Mouse (Mus musculus) thymus, postnatal 10 days (tissue): Measurements from ENCODE around the gene Man2a1.
A peak's percentile ranks its signal among the peaks of the same experiment; 100 is the strongest.
"Not testable (repeated sequence)": the region's sequence is repeated elsewhere in the genome, so short reads cannot be mapped to it uniquely, and the experiment has no call there.

Source experiments
- DNase-seq, 2 experiments: peaks; one replicate each; pipeline ENCODE4 v3.0.0; 2021; ENCODE audit warnings: low spot score in 2 of 2

The Man2a1 gene

DNA sequence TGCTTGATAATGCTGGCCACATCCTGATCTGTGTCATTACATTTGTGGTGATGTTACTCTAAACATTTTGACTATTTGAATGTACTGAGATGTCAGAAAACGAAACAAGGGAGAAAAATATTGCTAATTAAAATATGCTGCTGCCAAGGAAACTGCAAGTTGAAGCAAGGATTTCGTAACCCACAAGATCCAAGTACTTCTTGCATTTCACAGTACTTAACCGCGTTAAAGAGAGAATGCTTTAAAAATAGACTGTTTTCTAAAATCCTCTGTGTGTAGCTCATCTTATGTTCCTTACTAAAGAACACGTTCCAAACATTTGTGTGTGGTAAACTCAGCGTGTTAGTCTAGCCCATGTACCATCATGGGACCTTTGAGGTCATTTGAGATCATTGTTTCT is 153.0 kb downstream of the Man2a1 start:
- DNase-seq: no peak

DNA sequence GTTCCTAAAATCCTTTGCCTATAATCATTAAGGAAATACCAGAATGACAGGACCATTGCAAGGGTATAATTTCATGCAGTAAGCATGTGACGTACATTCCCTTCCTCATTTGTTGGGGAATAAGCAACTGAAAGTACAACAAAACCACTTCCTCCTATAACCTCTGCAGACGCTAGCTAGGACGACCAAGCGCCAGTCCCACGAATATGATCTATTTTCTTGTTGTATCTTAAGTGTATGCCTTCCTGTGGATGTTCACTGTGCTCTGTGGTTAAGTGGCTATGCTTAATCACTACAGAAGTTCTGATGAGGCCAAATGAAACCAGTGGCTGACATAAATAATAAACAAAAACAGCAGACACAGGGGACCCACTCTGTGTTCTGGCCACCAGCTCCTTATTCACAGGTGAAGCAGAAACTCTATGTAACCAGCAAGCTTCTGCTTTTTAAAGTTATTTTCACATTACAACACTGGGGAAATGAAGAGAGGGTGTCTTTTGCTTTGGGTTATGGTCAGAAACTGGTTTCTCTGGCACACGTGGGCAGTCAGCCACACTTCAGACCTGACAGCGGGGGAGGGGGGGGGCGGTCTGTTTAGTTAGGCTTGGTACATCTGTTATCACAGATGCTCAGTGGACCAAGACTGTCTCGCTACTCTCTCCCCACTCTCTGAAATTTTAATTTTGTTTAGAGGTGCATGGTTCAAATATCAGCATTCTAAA is 153.8 kb downstream of the Man2a1 start:
- peak in 1 of 2 experiments; percentile 19 for DNase-seq

DNA sequence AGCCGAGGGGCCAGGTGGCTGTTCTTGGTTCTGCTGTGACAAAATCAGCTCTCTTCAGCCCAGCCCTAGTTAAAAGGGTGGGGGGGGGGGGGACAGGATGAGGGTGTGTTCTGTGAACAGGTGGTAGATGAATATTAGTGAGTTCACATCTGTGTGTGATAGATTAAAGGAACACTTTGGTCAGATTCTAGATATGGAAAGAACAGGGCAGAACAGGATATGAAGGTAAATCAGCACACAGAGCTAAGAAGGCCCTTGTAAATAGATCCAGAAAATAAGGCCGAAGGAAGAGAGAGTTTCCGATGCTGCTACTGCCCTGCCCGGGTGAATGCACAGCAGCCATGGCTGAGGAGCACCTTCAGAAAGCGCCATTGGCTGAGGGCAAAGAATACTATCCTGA is 154.7 kb downstream of the Man2a1 start:
- no peak for DNase-seq

DNA sequence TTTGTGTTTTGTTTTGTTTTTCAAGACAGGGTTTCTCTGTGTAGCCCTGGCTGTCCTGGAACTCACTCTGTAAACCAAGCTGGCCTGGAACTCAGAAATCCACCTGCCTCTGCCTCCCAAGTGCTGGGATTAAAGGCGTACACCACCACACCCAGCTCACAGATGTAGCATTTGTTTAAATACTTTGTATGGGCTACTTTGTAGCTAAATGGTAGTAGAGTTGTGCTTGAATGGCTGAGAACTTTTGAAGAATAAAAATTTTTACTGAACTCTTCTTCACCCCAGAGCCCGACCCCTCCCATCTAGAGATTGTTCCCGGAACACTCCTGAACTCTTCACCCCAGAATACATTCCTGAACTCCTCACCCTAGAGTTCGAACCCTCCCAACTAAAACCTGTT is 162.1 kb downstream of the Man2a1 start:
- not testable (repeated sequence) for DNase-seq

DNA sequence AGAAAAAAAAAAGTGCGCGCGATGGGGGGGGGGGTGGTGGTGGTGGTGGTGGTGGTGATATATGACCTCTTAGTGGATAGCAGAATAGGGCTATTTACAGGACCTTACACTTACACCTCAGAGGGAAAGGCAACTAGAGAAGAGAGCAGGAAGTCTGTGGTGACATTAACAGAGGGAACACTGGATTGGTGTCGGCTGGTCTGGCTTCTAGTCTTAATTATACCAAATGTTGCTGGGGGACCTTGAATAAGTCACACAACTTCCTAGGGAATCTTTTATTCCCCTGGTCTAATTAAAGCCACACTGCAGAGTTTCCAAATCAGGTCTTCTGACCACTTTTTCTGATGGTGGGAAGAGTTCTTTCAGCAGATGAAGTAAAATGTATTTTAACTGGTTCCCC is 163.0 kb downstream of the Man2a1 start:
- no peak for DNase-seq

DNA sequence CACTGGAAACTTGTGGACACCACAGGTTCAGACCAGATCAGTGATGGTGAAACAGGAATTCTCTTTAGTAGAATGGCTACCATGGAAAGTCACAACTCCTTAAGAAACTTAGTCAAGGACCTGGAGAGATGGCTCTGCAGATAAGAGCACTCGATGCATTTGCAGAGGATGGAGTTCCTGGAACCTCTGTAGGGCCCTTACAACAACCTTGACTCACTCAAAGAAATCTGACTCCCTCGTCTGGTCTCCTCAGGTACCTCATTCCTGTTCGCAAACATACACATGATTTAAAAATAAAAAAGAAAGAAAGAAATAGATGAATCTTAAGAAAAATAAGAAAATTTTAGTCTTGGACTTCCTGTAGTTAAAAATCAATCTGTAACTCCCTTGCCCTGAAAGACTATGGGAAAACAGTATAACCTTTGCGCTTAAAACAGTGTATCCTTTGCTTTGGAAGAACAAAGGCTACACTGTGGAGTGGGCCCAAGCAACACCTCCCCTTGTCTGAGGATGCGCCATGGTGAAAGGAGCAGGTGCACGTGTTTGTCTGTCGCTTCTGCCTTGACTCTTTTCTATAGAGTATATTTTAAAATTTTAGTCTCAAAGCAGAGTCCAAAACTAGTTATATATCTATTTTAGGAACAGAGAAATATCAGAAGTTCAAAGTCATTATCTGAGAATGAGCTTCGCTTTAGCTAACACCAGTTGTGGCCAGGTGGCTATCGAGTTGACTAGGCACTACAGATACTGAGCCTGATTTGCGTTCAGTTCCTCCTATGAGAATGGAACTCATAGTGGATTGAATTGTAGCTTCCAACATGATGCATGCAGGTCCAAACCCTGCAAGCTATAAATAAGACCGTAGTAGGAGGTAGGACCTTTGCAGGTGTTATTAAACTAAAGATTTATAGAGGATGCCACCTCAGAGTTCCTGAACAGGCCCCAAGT is 163.9 kb downstream of the Man2a1 start:
- DNase-seq: no peak

DNA sequence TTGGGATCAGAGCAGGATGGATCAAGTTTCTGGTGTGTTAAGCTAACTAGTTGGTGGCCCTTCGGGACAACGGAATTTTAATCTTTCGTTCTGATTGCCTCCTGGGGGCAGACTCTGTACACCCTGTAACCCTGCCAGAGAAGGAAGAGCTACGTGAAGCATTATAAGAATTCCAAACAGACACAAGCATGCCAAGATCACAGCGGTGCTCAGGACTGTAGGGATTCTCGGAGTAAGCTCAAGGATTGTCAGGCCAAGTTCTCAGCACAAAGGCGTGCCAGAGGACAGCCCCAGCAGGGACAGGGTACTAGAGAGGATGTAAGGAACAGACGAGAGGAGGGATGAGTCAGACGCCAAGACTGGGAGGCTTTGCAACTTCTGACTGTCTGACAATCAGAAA is 164.8 kb downstream of the Man2a1 start:
- DNase-seq: no peak

DNA sequence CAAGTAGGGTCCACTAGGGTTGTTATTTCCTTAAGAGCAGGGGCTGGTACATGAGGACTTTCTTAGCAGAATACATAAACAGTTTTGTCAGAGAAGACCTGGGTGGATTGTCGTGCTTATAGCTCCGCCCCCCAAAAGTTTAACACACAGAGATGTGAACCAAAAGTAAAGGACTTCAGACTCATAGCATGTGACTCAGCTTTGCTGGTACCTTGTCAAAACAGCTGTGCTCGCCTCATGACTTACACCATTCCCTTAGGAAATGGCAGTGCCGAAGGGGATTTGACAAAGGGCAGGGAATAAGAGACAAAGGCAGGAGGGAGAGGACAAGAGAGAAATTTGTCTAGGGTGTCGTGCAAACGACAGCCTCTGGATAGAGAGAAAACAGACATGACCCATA is 166.0 kb downstream of the Man2a1 start:
- no peak for DNase-seq

DNA sequence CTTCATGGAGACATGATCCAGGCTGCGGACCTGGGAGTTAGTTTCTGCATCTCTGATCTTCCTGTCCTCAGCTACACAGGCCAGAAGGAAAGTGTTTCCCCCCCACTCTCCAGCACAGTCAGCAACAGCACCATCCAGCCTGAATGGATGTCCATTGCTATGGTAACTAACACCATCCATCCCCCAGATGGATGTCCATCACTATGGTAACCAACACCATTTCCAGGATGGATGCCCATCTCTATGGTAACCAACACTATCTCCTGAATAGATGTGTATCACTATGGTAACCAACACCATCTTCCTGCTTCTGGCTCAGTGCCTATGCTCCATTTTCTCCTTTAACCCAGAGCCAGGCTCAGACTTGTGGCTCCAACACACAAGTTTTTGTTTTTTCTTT is 169.7 kb downstream of the Man2a1 start:
- no peak for DNase-seq

DNA sequence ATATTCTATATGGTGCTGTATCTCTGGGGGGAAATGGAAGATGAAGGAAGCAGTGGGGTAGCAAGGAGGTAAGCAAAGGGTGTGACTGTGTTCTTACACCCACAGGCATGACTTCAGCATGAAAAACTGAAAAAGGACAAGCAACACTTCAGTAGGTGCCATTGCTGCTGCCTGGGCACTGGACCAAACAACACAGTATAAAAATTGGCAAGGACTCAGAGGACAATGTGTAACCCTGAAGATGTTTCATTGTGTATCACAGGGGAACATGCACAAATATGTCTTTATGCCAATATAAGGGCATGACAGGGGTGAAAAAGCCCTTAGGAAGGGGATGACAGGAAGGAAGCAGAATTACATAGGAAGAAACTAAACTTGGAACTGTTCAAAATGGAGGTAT is 172.1 kb downstream of the Man2a1 start:
- DNase-seq: no peak

DNA sequence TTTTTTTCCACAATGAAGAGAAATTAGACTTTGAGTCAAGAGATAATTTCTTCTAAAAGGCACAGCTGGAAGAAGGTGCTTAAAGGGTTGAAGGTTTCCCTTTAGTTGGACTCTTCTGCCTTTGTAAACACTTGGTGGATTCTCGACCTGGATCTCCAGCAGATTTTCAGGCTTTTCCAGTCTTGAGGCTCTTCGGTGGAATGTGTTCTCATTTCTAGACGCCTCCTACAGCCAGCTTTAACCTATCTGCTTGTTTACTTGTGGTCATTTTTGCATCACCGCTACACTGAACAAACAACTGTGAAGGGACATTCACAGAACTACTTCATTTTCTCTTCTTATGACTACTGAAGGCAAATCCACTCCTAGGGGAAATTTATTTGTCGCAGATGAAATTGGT is 173.7 kb downstream of the Man2a1 start:
- DNase-seq: no peak

DNA sequence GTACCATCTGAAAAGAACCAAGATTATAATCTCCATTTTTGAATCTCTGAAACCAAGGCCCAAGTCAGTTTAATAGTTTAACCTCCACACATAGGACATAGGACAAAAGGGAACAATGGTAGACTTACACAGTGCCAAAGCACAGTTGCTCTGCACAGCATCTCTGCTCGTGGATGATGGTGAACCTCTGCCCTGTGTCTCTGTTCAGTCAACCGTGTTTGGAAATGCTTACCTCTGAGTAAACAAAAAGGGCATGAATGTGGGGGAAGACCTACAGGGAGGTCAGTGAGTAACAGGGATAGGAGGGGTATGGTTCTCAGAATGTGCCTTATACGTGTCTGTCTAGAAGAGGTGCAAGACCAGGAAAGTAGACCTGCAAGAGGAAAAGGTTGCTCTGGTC is 177.8 kb downstream of the Man2a1 start:
- no peak for DNase-seq

DNA sequence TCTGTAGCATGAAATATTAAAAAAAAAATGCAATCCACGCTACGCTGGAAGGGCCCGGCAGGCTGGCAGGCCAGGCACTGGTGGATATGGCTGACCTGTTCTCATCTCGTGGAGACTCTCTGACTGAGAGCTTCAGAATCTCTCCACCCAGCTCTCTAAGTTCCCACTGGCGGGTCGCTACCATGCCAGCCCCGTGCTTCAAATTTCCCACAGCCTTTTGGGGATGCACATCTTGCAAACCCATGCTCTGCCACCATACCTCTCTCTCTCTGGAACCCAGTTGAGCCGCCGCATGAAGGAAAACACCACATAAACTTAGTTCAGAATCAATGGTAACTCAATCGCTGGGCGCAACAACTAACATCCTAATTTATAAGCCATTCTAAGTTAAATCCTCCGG is 178.2 kb downstream of the Man2a1 start:
- DNase-seq: no peak

DNA sequence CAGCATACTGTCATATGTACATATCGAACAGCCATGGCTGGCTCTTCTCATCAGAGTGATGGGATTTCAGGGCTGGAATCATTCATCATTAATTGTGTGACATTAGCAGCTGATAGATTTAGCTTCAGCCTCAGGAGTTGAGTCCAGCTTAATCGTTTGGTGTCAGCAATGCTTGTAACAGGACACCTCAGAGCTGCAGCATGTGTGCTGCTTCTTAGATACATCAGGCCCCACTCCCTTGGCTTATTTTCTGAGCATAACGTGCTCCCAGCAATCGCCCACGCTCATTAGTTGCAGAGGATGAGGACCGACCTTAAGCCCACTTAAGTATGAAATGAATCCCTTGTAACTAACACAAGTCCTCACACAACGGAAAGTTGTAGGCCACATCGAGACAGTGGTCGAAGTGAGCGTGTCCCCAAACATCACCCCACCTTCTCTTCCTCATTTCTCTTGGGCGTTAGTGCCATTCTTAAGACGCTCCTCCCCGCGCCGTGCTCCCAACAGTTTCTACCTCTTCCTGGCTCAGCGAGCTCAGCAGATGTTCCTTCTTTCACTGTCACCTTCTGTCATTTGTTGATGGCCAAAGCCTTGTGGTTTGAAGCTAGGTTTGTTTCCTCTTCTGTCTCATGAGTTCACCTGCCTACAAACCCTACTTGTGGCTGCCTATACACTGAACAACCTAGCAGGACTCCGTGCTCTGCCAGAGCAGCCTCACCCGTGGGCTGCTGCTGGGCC is 180.4 kb downstream of the Man2a1 start:
- DNase-seq: no peak

DNA sequence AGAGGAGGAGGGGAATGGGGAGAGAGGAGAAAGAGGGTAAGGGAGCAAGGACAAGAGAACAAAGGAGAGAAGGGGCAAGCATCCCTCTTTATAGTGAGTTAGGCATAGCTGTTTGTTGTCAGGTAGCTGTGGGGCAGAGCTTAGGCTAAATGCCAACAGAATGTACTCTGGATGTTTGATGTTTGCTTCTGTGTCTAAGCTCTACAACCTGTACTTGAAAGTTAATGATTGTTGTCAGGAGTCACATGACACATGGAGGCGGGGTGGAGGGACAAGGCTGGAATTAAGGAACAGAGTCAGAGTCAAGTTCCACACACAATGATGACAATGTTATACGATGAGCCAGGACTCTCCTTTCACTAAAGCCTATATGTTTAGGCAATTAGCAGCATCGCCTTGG is 181.8 kb downstream of the Man2a1 start:
- no peak for DNase-seq

DNA sequence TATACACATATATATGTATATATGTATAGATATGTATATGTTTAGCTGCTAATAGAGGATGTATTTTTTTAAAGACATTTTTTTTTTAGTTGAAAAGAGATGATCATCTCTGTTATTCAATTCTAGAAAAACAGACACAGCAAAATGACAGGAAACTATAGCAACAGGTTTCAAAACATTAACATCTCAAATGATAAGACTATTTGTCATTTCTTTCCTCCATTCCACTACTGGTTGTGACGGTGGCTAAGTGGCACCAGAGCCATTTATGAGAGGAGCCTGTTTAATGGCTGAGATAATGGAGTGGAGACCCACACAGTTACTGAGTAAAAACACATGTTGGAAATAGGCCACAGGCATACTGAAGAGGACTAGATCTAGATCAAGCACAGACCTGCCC is 185.4 kb downstream of the Man2a1 start:
- no peak for DNase-seq

DNA sequence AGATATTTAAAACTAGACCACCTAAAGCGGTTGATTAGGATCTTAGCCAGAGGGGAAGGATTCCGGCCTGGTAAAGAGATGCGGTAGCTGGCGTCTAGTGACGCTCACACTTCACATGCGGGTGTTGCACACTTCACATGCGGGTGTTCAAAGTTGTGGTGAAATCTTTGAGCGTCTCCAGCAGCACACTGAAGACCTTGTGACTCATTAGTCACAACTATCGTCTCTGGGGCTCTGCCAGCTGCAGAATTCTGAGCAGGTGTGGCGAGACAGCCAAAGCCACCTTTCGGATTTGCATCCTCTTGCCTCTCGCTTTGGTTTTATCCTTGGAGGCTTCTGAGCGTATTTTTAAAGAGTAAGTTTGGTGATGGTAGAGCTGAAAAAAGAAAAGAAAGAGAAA is 187.8 kb downstream of the Man2a1 start:
- no peak for DNase-seq

DNA sequence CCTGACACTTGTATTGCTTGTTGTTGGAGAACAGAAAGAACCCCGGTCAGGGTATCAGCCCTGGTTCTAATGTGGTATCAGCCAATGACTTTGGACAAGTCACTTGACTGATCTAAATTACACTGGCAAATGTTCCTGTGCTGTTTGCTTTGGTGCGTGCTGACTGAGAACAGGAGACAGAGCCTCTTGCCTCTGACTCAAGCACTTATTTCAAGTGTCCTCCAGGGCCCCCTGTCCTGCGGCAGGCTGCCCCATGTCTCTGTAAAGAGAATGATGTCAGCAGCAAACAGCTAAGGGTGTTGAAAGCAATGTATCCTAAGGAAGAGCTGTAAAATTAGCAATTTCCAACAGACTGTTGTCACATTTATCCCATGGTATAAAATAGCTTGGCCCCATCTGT is 188.6 kb downstream of the Man2a1 start:
- DNase-seq: no peak

DNA sequence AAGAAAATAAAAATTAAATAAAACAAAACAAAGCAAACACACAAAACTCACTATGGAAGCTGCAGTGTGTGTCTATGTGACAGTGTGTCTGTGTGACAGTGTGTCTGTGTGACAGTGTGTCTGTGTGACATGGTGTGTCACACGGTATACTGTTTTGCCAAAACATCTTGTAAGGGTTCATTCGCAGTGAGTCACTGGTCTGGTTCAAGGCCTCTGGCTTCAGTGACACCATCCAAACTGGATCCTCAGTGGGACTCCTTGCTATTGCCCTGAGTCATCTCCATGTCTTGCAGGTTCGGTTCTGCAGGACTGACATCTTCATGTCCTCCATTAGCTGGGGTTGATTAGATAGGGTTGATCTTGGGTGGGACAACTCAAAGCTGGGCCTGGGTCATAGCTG is 191.5 kb downstream of the Man2a1 start:
- no peak for DNase-seq

DNA sequence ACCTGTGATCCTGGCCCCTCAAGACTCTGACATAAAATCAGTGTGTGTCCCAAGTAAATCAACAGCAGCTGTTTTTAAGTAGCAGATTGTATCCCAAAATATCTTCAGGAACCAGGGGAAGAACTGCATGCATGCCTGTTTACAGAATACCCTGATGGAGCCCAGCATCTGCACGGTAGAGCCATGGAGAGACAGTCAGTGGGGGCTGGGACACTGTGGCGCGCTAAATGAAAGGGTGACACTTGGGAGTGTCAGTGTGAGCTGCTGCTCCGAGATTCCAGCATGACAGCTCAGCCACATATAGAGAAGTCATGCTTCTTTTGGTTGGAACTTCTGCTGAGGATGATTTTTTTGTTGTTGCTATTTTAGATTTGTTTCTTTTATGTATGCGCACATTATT is 192.1 kb downstream of the Man2a1 start:
- no peak for DNase-seq

DNA sequence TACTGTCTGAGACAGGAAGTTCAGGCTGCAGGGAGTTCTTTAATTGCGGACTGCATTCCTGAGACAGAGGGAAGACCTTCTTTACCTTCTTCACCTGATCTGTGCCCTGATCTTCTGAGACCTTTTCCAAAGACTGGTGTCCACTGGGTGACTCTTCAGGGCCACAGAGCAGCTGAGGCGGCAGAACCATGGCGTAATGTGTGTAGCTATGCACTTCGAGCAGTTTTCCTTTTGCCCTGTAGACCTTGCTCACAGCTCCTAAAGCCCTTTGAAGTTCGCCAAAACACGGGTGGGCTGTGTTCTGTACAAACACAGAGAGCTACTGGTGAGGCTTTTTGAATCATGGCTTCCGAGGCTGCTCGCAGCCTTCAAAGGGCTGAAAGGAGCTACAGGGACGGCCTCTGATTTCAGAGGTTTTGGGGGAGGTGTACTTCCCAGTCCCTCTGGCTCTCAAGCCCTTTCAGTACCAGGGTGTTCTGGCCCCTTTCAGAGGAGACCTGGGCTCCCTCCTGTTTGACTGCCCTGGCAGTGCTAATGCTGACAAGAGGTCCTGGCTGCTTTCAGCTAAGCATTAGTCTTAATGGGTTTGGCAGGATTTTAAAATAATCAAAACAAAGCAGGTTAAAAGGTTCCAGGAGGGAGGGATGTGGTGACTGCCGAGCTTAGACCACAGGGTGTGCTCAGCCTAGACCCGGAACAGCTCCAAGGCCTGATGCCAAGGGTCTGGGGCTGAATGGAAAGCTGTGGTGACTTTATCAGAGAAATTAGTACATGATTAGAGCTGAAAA is 201.8 kb downstream of the Man2a1 start:
- DNase-seq: no peak

DNA sequence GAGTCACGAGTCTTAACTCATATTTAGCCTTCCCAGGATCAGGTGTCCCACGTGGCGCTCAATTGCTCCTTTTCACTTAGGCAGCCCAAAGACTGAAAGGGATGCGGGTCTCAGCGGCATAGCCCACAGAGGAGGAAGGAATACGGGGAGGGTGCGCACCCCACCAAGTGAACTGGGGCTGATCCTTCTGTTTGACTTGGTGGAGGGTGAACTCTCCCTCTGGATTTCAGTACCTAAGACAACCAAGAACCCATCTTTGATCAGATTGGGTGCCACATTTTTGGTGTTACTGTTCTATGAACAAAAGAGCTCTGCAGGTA is 202.4 kb downstream of the Man2a1 start:
- no peak for DNase-seq
